Mouse (Mus musculus) limb, embryonic 11.5 days (tissue): ENCODE data around the gene Tespa1. TPM values are rescaled to one million over a fixed set of nuclear protein-coding genes. Genes with fewer than 3 reads are reported as not detected.
"Not testable (repeated sequence)": the region's sequence is repeated elsewhere in the genome, so short reads cannot be mapped to it uniquely, and the experiment has no call there.

Source experiments
- ATAC-seq: fragments of 200-750 bp; cut with Nextera tagmentation; 2 replicates; pipeline ENCODE4 v1.8.0; 2017; ENCODE audit warnings: low read depth; ENCODE audit not compliant: insufficient number of reproducible peaks, low FRiP score, low TSS enrichment
- DNase-seq: peaks from one replicate; pipeline ENCODE4 v3.0.0-alpha.2; 2015; ENCODE audit warnings: low spot score
- H3K27ac ChIP-seq: fragments of 300-500 bp; sonication (generic); replicated peaks from 2 replicates; pipeline ENCODE4 v1.5.1; 2014; ENCODE audit warnings: low read depth, mild to moderate bottlenecking, low read length
- H3K27me3 ChIP-seq: fragments of 300-500 bp; sonication (generic); 2 replicates; pipeline ENCODE4 v1.6.1; 2014; ENCODE audit warnings: mild to moderate bottlenecking, low read length, mixed read lengths; ENCODE audit not compliant: control insufficient read depth, insufficient read depth
- H3K36me3 ChIP-seq: fragments of 300-500 bp; sonication (generic); 2 replicates; pipeline ENCODE4 v1.6.1; 2014; ENCODE audit warnings: mild to moderate bottlenecking, low read length, moderate library complexity, mixed read lengths; ENCODE audit not compliant: control insufficient read depth, insufficient read depth
- H3K4me1 ChIP-seq: fragments of 300-500 bp; sonication (generic); 2 replicates; pipeline ENCODE4 v1.6.1; 2014; ENCODE audit warnings: low read length, mixed read lengths; ENCODE audit not compliant: control insufficient read depth, insufficient read depth
- H3K4me2 ChIP-seq: fragments of 300-500 bp; sonication (generic); 2 replicates; pipeline ENCODE4 v1.6.1; 2014; ENCODE audit warnings: low read depth, mild to moderate bottlenecking, moderate library complexity; ENCODE audit not compliant: severe bottlenecking
- H3K4me3 ChIP-seq: fragments of 300-500 bp; sonication (generic); 2 replicates; pipeline ENCODE4 v1.5.1; 2014; ENCODE audit warnings: low read depth, low read length
- H3K9ac ChIP-seq: fragments of 300-500 bp; sonication (generic); 2 replicates; pipeline ENCODE4 v1.6.1; 2014; ENCODE audit warnings: mild to moderate bottlenecking, low read length
- H3K9me3 ChIP-seq: fragments of 300-500 bp; sonication (generic); 2 replicates; pipeline ENCODE4 v1.6.1; 2016; ENCODE audit warnings: low read length; ENCODE audit not compliant: control insufficient read depth
- WGBS: fragments of 180-500 bp; shearing (Covaris S2); extraction: QIAGEN DNeasy Blood & Tissue Kit; methylation state at CpG from one replicate; pipeline ENCODE4 v1.1.7; 2014; 5-methylcytosine and 5-hydroxymethylcytosine counted together
- polyA plus RNA-seq: library from polyadenylated mRNA; unstranded; fragments of >200 nt; fragmentation: Nextera tagmentation; extraction: Ambion mirVana; gene quantifications from 2 replicates; pipeline ENCODE4 v1.2.1, GENCODE M21; 2014

The Tespa1 gene
- polyA plus RNA-seq, 1 experiment from 2014 or later: 0.17 TPM

- 93% methylated on average over 3 of the region's 5 CpGs for WGBS
- H3K36me3 ChIP-seq, H3K9me3 ChIP-seq, H3K27ac ChIP-seq, H3K4me1 ChIP-seq, DNase-seq, H3K4me2 ChIP-seq, H3K4me3 ChIP-seq, ATAC-seq, H3K9ac ChIP-seq, H3K27me3 ChIP-seq: not testable (repeated sequence)
Observed at GRCm38 (mm10) chr10:130304138-130304537, 18.5 kb upstream of the Tespa1 start.

GRCm38 (mm10) chr10:130311534-130312227, 11.0 kb upstream of the Tespa1 start:
- no peak overlapping the region for H3K4me3 ChIP-seq
- no peak for DNase-seq

GRCm38 (mm10) chr10:130313531-130313930, 9.1 kb upstream of the Tespa1 start:
- Histone ChIP-seq H3K9ac (no peak overlapping the region), H3K4me3 (no peak overlapping the region), H3K4me1 (no peaks in the 10 kb centered on the region), H3K36me3 (no peaks in the 10 kb centered on the region), H3K4me2 (no peak overlapping the region), H3K27ac (no peak overlapping the region), H3K27me3 (no peaks in the 10 kb centered on the region), H3K9me3 (no peaks in the 10 kb centered on the region)
- WGBS: 74% methylated on average over 1 of the region's 1 CpGs
- DNase-seq: no peak
- no peak for ATAC-seq

More at GRCm38 (mm10) chr10:130311534-130312227, 11.0 kb upstream of the Tespa1 start:
- H3K9me3 ChIP-seq: no peaks in the 10 kb centered on the region
- 90% methylated on average over 2 of the region's 2 CpGs for WGBS
- H3K36me3 ChIP-seq: no peaks in the 10 kb centered on the region
- ATAC-seq: no peak
- H3K4me2 ChIP-seq: no peak overlapping the region
- H3K27ac ChIP-seq: no peak overlapping the region
- no peaks in the 10 kb centered on the region for H3K27me3 ChIP-seq
- H3K9ac ChIP-seq: no peak overlapping the region
- no peaks in the 10 kb centered on the region for H3K4me1 ChIP-seq

GRCm38 (mm10) chr10:130314110-130314829, 8.4 kb upstream of the Tespa1 start:
- no peak overlapping the region for H3K9ac ChIP-seq
- H3K4me2 ChIP-seq: no peak overlapping the region
- ATAC-seq: no peak
- H3K9me3 ChIP-seq: no peaks in the 10 kb centered on the region
- DNase-seq: no peak
- no peak overlapping the region for H3K4me3 ChIP-seq
- no peaks in the 10 kb centered on the region for H3K36me3 ChIP-seq
- 71% methylated on average over 2 of the region's 2 CpGs for WGBS
- no peaks in the 10 kb centered on the region for H3K27me3 ChIP-seq
- H3K4me1 ChIP-seq: no peaks in the 10 kb centered on the region
- H3K27ac ChIP-seq: no peak overlapping the region

- H3K4me2 ChIP-seq: no peak overlapping the region
- no peaks in the 10 kb centered on the region for H3K9me3 ChIP-seq
- H3K36me3 ChIP-seq: no peaks in the 10 kb centered on the region
- no peaks in the 10 kb centered on the region for H3K4me1 ChIP-seq
- no peak overlapping the region for H3K9ac ChIP-seq
- no peak overlapping the region for H3K27ac ChIP-seq
- no peak overlapping the region for H3K4me3 ChIP-seq
- no peaks in the 10 kb centered on the region for H3K27me3 ChIP-seq
- ATAC-seq (no peak), DNase-seq (no peak)
Observed at GRCm38 (mm10) chr10:130315846-130316245, 6.8 kb upstream of the Tespa1 start.

GRCm38 (mm10) chr10:130318720-130319119, 4.0 kb upstream of the Tespa1 start:
- Histone ChIP-seq H3K4me3 (no peak overlapping the region), H3K36me3 (no peaks in the 10 kb centered on the region), H3K9ac (no peak overlapping the region), H3K27ac (no peak overlapping the region), H3K27me3 (no peaks in the 10 kb centered on the region), H3K4me2 (no peak overlapping the region), H3K4me1 (no peaks in the 10 kb centered on the region), H3K9me3 (no peaks in the 10 kb centered on the region)
- WGBS: 73% methylated on average over 4 of the region's 4 CpGs
- DNase-seq: no peak
- no peak for ATAC-seq

- no peak for ATAC-seq
- WGBS: 83% methylated on average over 2 of the region's 2 CpGs
- no peaks in the 10 kb centered on the region for H3K4me1 ChIP-seq
- H3K4me2 ChIP-seq: no peak overlapping the region
- H3K36me3 ChIP-seq: no peaks in the 10 kb centered on the region
- no peak for DNase-seq
- no peak overlapping the region for H3K9ac ChIP-seq
- no peak overlapping the region for H3K27ac ChIP-seq
- H3K27me3 ChIP-seq: no peaks in the 10 kb centered on the region
- no peak overlapping the region for H3K4me3 ChIP-seq
- no peaks in the 10 kb centered on the region for H3K9me3 ChIP-seq
Observed at GRCm38 (mm10) chr10:130320715-130321114, 2.0 kb upstream of the Tespa1 start.

- Histone ChIP-seq H3K27me3 (no peaks in the 10 kb centered on the region), H3K27ac (no peak overlapping the region), H3K4me2 (no peak overlapping the region), H3K9ac (no peak overlapping the region), H3K36me3 (no peaks in the 10 kb centered on the region), H3K4me1 (no peaks in the 10 kb centered on the region), H3K4me3 (no peak overlapping the region), H3K9me3 (no peaks in the 10 kb centered on the region)
- ATAC-seq: no peak
- no peak for DNase-seq
Observed at GRCm38 (mm10) chr10:130322062-130322461, 608 bp upstream of the Tespa1 start.
